ENCODE assay signal across 8 mouse cellular contexts in genomic region chr15:62295233-62295927, GRCm38 (mm10).
DNase-seq lines count a peak whose midpoint lies in the region; ATAC-seq lines count a peak whose summit lies in the region.

No protein-coding gene starts in this region.

- H3K27me3 ChIP-seq in forebrain, embryonic 16.5 days (replicated peaks; ENCODE audit: control insufficient read depth, insufficient read depth, low read length) = no peaks in the 10 kb centered on the region

- H3K4me1 ChIP-seq in forebrain, embryonic 16.5 days (replicated peaks; ENCODE audit: control insufficient read depth, insufficient read depth, low read length) = peaks cover 11% of the 10 kb centered on the region

- DNase-seq in 3134 (ENCODE audit: extremely low read depth, insufficient read length, low spot score) = peak; percentile 51
- DNase-seq in adrenal gland, adult 8-10 months = peak; percentile 83
- peak; percentile 50 for DNase-seq in heart, postnatal 4 days
- DNase-seq in layer of hippocampus, postnatal 25 days (ENCODE audit: extremely low spot score in 1 of 2, low spot score in 1 of 2) = peak; percentile 12
- peak; percentile 13 for DNase-seq in mesoderm, embryonic 11.5 days (ENCODE audit: low read depth, low spot score)
- peak; percentile 56 to 77 for DNase-seq in urinary bladder, postnatal 36 days (ENCODE audit: low spot score in 2 of 2)
- DNase-seq in c-Kit-positive CD71-positive TER-119-positive erythroid progenitor cells, embryonic 14.5 days (ENCODE audit: low spot score) = no peak

- H3K27ac ChIP-seq in forebrain, embryonic 16.5 days (ENCODE audit: low read length) = 0 out of 2 replicates have a peak overlapping the region, but pooled peaks have one; percentile 34

- H3K9ac ChIP-seq in forebrain, embryonic 16.5 days (replicated peaks; ENCODE audit: low read depth, low read length) = no peak overlapping the region

- H3K4me3 ChIP-seq in forebrain, embryonic 16.5 days (replicated peaks; ENCODE audit: low read length) = no peak overlapping the region

- peak; percentile 58; the same call in 1 of the 2 replicates for ATAC-seq in forebrain, embryonic 16.5 days

- 29% methylated on average over 8 of the region's 8 CpGs for WGBS in forebrain, embryonic 16.5 days

- H3K9me3 ChIP-seq in forebrain, embryonic 16.5 days (ENCODE audit: control insufficient read depth, low read length) = no peaks in the 10 kb centered on the region

- no peaks in the 10 kb centered on the region for H3K36me3 ChIP-seq in forebrain, embryonic 16.5 days (ENCODE audit: control insufficient read depth, insufficient read depth)

- no peak overlapping the region for H3K4me2 ChIP-seq in forebrain, embryonic 16.5 days (ENCODE audit: low read length)
